In the genomic region with DNA sequence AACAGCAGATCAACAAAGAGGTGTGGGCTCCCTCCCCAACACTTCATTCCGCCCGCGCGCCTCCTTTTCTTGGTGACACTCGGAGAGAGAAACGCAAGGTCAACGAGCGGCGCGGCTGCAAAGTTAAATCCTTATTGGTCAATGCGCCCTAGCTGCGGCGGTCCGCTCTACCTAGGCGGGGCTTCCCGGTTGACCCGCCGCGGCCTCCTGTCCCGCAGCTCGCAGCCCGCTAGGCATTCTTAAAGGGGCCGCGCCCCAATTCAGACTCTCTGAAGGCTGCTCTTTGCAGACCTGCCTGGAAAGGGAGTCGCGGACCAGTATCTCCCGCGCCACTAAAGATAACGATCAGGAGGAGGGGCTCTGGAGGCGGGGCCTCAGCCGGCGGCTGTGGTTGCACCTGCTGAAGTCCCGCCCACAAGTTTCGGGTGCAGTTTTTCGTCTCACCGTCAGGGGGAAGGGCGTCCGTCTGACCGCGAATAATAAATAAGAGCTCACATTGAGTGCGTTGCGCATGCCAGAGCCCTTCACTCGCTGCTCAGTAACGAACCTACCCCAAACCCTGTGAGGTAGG, we compare ENCODE assay signal across 8 mouse cellular contexts. TPM values are rescaled to one million over a fixed set of nuclear protein-coding genes. Genes with fewer than 3 reads are reported as not detected.
DNase-seq lines count a peak whose midpoint lies in the region; ATAC-seq and TF ChIP-seq lines count a peak whose summit lies in the region.

No protein-coding gene starts in this region.

- peak; percentile 98 for DNase-seq in MEL (ENCODE audit: low read depth, low spot score)
- peak; percentile 98 to 99 for DNase-seq in cerebellum, adult 2 months
- DNase-seq in forebrain, postnatal 0 days = peak; percentile 97
- DNase-seq in heart, postnatal 4 days = peak; percentile 94
- peak; percentile 94 to 96 for DNase-seq in layer of hippocampus, adult 8-10 months (ENCODE audit: low spot score in 2 of 2)
- DNase-seq in ovary, adult 18-20 months (ENCODE audit: low spot score) = peak; percentile 94
- peak; percentile 96 for DNase-seq in thymus, postnatal 0 days (ENCODE audit: low spot score)

- peaks cover 6% of the 10 kb centered on the region for H3K79me2 ChIP-seq in MEL (ENCODE audit: control insufficient read depth, insufficient read depth, low read length, poor library complexity)

- peak; percentile 54 to 68 (median 57) for TF ChIP-seq CTCF in MEL (IDR thresholded peaks at IDR 0.05 in 2 of 3, conservative IDR thresholded peaks at IDR 0.05 in 1 of 3; ENCODE audit: control insufficient read depth in 1 of 3, insufficient read depth in 1 of 3, low read depth in 2 of 3, low read length in 3 of 3, poor library complexity in 1 of 3, severe bottlenecking in 1 of 3)
- TF ChIP-seq CTCF in cerebellum, adult 2 months (IDR thresholded peaks at IDR 0.05; ENCODE audit: borderline replicate concordance, insufficient read depth, low read depth, low read length) = peak; percentile 78
- TF ChIP-seq CTCF in forebrain, postnatal 0 days (IDR thresholded peaks at IDR 0.05; ENCODE audit: low read depth) = peak; percentile 84

- peak overlapping the region; percentile 51 to 67 for H3K4me3 ChIP-seq in MEL (ENCODE audit: control insufficient read depth in 1 of 2, insufficient read depth in 1 of 2, low read depth in 2 of 2, low read length in 2 of 2)
- peak overlapping the region; percentile 93 for H3K4me3 ChIP-seq in cerebellum, adult 2 months (replicated peaks; ENCODE audit: insufficient read depth, low read depth, low read length)
- peak overlapping the region; percentile 86 for H3K4me3 ChIP-seq in forebrain, postnatal 0 days (ENCODE audit: low read depth, low read length)
- H3K4me3 ChIP-seq in lung, embryonic 15.5 days = peak overlapping the region; percentile 85

- H3K9me3 ChIP-seq in MEL (replicated peaks; ENCODE audit: insufficient read depth, low read length) = no peaks in the 10 kb centered on the region
- H3K9me3 ChIP-seq in forebrain, postnatal 0 days (ENCODE audit: low read length) = no peaks in the 10 kb centered on the region
- H3K9me3 ChIP-seq in lung, embryonic 15.5 days = no peaks in the 10 kb centered on the region

- peaks cover 2 to 18% of the 10 kb centered on the region in 2 experiments; a peak in 3 of 4 replicates for H3K4me1 ChIP-seq in MEL (ENCODE audit: control insufficient read depth in 1 of 2, insufficient read depth in 2 of 2, low read length in 2 of 2)
- peaks cover 9% of the 10 kb centered on the region for H3K4me1 ChIP-seq in cerebellum, adult 2 months (ENCODE audit: control insufficient read depth, insufficient read depth, low read length)
- H3K4me1 ChIP-seq in forebrain, postnatal 0 days (ENCODE audit: insufficient read depth) = peaks cover 9% of the 10 kb centered on the region
- peaks cover 16% of the 10 kb centered on the region for H3K4me1 ChIP-seq in lung, embryonic 15.5 days

- TF ChIP-seq POLR2A in MEL (IDR thresholded peaks at IDR 0.05; ENCODE audit: control insufficient read depth in 1 of 2, insufficient read depth in 1 of 2, low read depth in 1 of 2, low read length in 2 of 2, poor library complexity in 1 of 2) = no peak; a peak in 1 of 4 replicates
- peak; percentile 53; the same call in 1 of the 2 replicates for TF ChIP-seq POLR2A in cerebellum, adult 2 months (IDR thresholded peaks at IDR 0.05; ENCODE audit: borderline replicate concordance, insufficient read depth, low read length)

- H3K36me3 ChIP-seq in MEL (ENCODE audit: control insufficient read depth in 1 of 2, insufficient read depth in 2 of 2, low read length in 2 of 2) = peaks cover 0 to 8% of the 10 kb centered on the region in 2 experiments; a peak in 1 of 4 replicates
- H3K36me3 ChIP-seq in forebrain, postnatal 0 days (ENCODE audit: insufficient read depth) = peaks cover 15% of the 10 kb centered on the region
- 0 out of 2 replicates have a peak, but pooled peaks cover 2% of the 10 kb centered on the region for H3K36me3 ChIP-seq in lung, embryonic 15.5 days

- ATAC-seq in forebrain, postnatal 0 days = peak; percentile 92
- peak; percentile 81 for ATAC-seq in lung, embryonic 15.5 days (ENCODE audit: borderline replicate concordance, extremely low read depth, low FRiP score, low TSS enrichment)

- H3K9ac ChIP-seq in MEL (ENCODE audit: control insufficient read depth, low read depth, low read length, poor library complexity, severe bottlenecking) = peak overlapping the region; percentile 90
- H3K9ac ChIP-seq in forebrain, postnatal 0 days = peak overlapping the region; percentile 75
- peak overlapping the region; percentile 24; the same call in 1 of the 2 replicates for H3K9ac ChIP-seq in lung, embryonic 15.5 days

- TF ChIP-seq RAD21 in MEL (IDR thresholded peaks at IDR 0.05; ENCODE audit: low read depth, low read length) = peak; percentile 62

- WGBS in cerebellum, adult 2 months = under 1% methylated on average over 44 of the region's 44 CpGs
- under 1% methylated on average over 44 of the region's 44 CpGs for WGBS in forebrain, postnatal 0 days
- 0% methylated on average over 44 of the region's 44 CpGs for WGBS in lung, embryonic 15.5 days

- H3K4me2 ChIP-seq in forebrain, postnatal 0 days (ENCODE audit: low read depth) = peak overlapping the region; percentile 54
- peak overlapping the region; percentile 98 for H3K4me2 ChIP-seq in lung, embryonic 15.5 days

- TF ChIP-seq EP300 in MEL (IDR thresholded peaks at IDR 0.05; ENCODE audit: low read depth in 1 of 2, low read length in 2 of 2) = no peak

- no peaks in the 10 kb centered on the region for H3K27me3 ChIP-seq in MEL (ENCODE audit: control insufficient read depth in 1 of 2, insufficient read depth in 2 of 2, low read length in 2 of 2)
- H3K27me3 ChIP-seq in cerebellum, adult 2 months (ENCODE audit: control insufficient read depth, insufficient read depth, low read length) = no peaks in the 10 kb centered on the region
- H3K27me3 ChIP-seq in forebrain, postnatal 0 days (ENCODE audit: insufficient read depth, low read length) = peaks cover 22% of the 10 kb centered on the region
- H3K27me3 ChIP-seq in lung, embryonic 15.5 days = peaks cover 30% of the 10 kb centered on the region

- H3K27ac ChIP-seq in MEL (ENCODE audit: control insufficient read depth, low read depth, low read length) = peak overlapping the region; percentile 67
- peak overlapping the region; percentile 81 for H3K27ac ChIP-seq in cerebellum, adult 2 months (ENCODE audit: insufficient read depth, low read length)
- peak overlapping the region; percentile 87 for H3K27ac ChIP-seq in forebrain, postnatal 0 days (ENCODE audit: low read depth, low read length)
- peak overlapping the region; percentile 83 for H3K27ac ChIP-seq in lung, embryonic 15.5 days

RNA-seq across cellular contexts. Expression of gene Slc25a23, which starts 0.7 kb away (rescaled TPM):
- 4.9 and 5.9 TPM in 2 replicates for total RNA-seq in MEL (2012; rRNA removed)
- 10 to 100 TPM in 1 of 2 experiments, not detected in 1; 60.8 TPM for polyA plus RNA-seq in MEL (2012; ENCODE audit: insufficient read depth in 1 of 2, insufficient read length in 2 of 2, low read depth in 1 of 2, low replicate concordance in 2 of 2, missing spikeins in 1 of 2)
- 178 and 211 TPM in 2 replicates for polyA plus RNA-seq in cerebellum, adult 2 months (2012; rRNA removed)
- 75.7 and 101 TPM in 2 replicates for total RNA-seq in forebrain, postnatal 0 days (2014; rRNA removed)
- polyA plus RNA-seq in forebrain, postnatal 0 days (2015; fragmentation: Nextera tagmentation; extraction: Ambion mirVana) = 38.8 and 43.2 TPM in 2 replicates
- 10 to 100 TPM; 78.3 to 81.6 TPM for total RNA-seq in heart, postnatal 4 days (2021)
- 100 to 1,000 TPM; 352 to 366 (median 355) TPM for total RNA-seq in layer of hippocampus, adult 8-10 months (2022)
- 8.7 and 9.5 TPM in 2 replicates for polyA plus RNA-seq in lung, embryonic 15.5 days (2015; fragmentation: Nextera tagmentation; extraction: Ambion mirVana)
- 8.3 and 8.8 TPM in 2 replicates for polyA plus RNA-seq in thymus, postnatal 0 days (2015; fragmentation: Nextera tagmentation; extraction: Ambion mirVana)

RNA-seq across cellular contexts. Expression of gene Crb3, which starts 1.4 kb away (rescaled TPM):
- total RNA-seq in MEL (2012; rRNA removed) = not detected in 2 replicates
- under 1 TPM in 1 of 2 experiments, not detected in 1; 0.19 TPM for polyA plus RNA-seq in MEL (2012; ENCODE audit: insufficient read depth in 1 of 2, insufficient read length in 2 of 2, low read depth in 1 of 2, low replicate concordance in 2 of 2, missing spikeins in 1 of 2)
- 2.8 and 3.3 TPM in 2 replicates for polyA plus RNA-seq in cerebellum, adult 2 months (2012; rRNA removed)
- 2.0 and 4.0 TPM in 2 replicates for total RNA-seq in forebrain, postnatal 0 days (2014; rRNA removed)
- polyA plus RNA-seq in forebrain, postnatal 0 days (2015; fragmentation: Nextera tagmentation; extraction: Ambion mirVana) = 2.4 and 3.5 TPM in 2 replicates
- total RNA-seq in heart, postnatal 4 days (2021) = under 1 TPM in 1 of 2 experiments, not detected in 1; 0.47 TPM
- total RNA-seq in layer of hippocampus, adult 8-10 months (2022) = 1 to 10 TPM in 2 of 4 experiments, under 1 TPM in 2; 0.70 to 2.1 (median 1.4) TPM
- 55.3 and 57.0 TPM in 2 replicates for polyA plus RNA-seq in lung, embryonic 15.5 days (2015; fragmentation: Nextera tagmentation; extraction: Ambion mirVana)
- 1.6 and 2.7 TPM in 2 replicates for polyA plus RNA-seq in thymus, postnatal 0 days (2015; fragmentation: Nextera tagmentation; extraction: Ambion mirVana)

RNA-seq across cellular contexts. Expression of gene Dennd1c, which starts 18.0 kb away (rescaled TPM):
- total RNA-seq in MEL (2012; rRNA removed) = 3.2 and 3.8 TPM in 2 replicates
- polyA plus RNA-seq in MEL (2012; ENCODE audit: insufficient read depth in 1 of 2, insufficient read length in 2 of 2, low read depth in 1 of 2, low replicate concordance in 2 of 2, missing spikeins in 1 of 2) = 10 to 100 TPM in 1 of 2 experiments, not detected in 1; 20.7 TPM
- 1.1 and 2.1 TPM in 2 replicates for polyA plus RNA-seq in cerebellum, adult 2 months (2012; rRNA removed)
- total RNA-seq in forebrain, postnatal 0 days (2014; rRNA removed) = 0.92 and 1.00 TPM in 2 replicates
- polyA plus RNA-seq in forebrain, postnatal 0 days (2015; fragmentation: Nextera tagmentation; extraction: Ambion mirVana) = 1.4 and 1.9 TPM in 2 replicates
- total RNA-seq in heart, postnatal 4 days (2021) = under 1 TPM; 0.69 to 0.70 TPM
- total RNA-seq in layer of hippocampus, adult 8-10 months (2022) = 1 to 10 TPM; 1.1 to 4.4 (median 3.0) TPM
- polyA plus RNA-seq in lung, embryonic 15.5 days (2015; fragmentation: Nextera tagmentation; extraction: Ambion mirVana) = 4.8 and 5.6 TPM in 2 replicates
- polyA plus RNA-seq in thymus, postnatal 0 days (2015; fragmentation: Nextera tagmentation; extraction: Ambion mirVana) = 49.8 and 65.1 TPM in 2 replicates

RNA-seq across cellular contexts. Expression of gene Slc25a41, which starts 18.9 kb away (rescaled TPM):
- total RNA-seq in MEL (2012; rRNA removed) = 0.08 and 0.13 TPM in 2 replicates
- under 1 TPM in 1 of 2 experiments, not detected in 1; 0.15 TPM for polyA plus RNA-seq in MEL (2012; ENCODE audit: insufficient read depth in 1 of 2, insufficient read length in 2 of 2, low read depth in 1 of 2, low replicate concordance in 2 of 2, missing spikeins in 1 of 2)
- 0.17 and 0.29 TPM in 2 replicates for polyA plus RNA-seq in cerebellum, adult 2 months (2012; rRNA removed)
- total RNA-seq in forebrain, postnatal 0 days (2014; rRNA removed) = not detected in 2 replicates
- polyA plus RNA-seq in forebrain, postnatal 0 days (2015; fragmentation: Nextera tagmentation; extraction: Ambion mirVana) = not detected in 2 replicates
- not detected for total RNA-seq in heart, postnatal 4 days (2021)
- total RNA-seq in layer of hippocampus, adult 8-10 months (2022) = not detected
- 0.12 TPM in 1 of 2 replicates, not detected in the other for polyA plus RNA-seq in lung, embryonic 15.5 days (2015; fragmentation: Nextera tagmentation; extraction: Ambion mirVana)
- polyA plus RNA-seq in thymus, postnatal 0 days (2015; fragmentation: Nextera tagmentation; extraction: Ambion mirVana) = 0.10 TPM in 1 of 2 replicates, not detected in the other

RNA-seq across cellular contexts. Expression of gene Tubb4a, which starts 27.3 kb away (rescaled TPM):
- 0.35 and 0.62 TPM in 2 replicates for total RNA-seq in MEL (2012; rRNA removed)
- 1 to 10 TPM in 1 of 2 experiments, not detected in 1; 6.4 TPM for polyA plus RNA-seq in MEL (2012; ENCODE audit: insufficient read depth in 1 of 2, insufficient read length in 2 of 2, low read depth in 1 of 2, low replicate concordance in 2 of 2, missing spikeins in 1 of 2)
- polyA plus RNA-seq in cerebellum, adult 2 months (2012; rRNA removed) = 1,121 and 1,177 TPM in 2 replicates
- total RNA-seq in forebrain, postnatal 0 days (2014; rRNA removed) = 131 and 157 TPM in 2 replicates
- 453 and 500 TPM in 2 replicates for polyA plus RNA-seq in forebrain, postnatal 0 days (2015; fragmentation: Nextera tagmentation; extraction: Ambion mirVana)
- 1 to 10 TPM; 5.9 to 6.7 TPM for total RNA-seq in heart, postnatal 4 days (2021)
- total RNA-seq in layer of hippocampus, adult 8-10 months (2022) = 100 to 1,000 TPM; 500 to 601 (median 567) TPM
- 16.4 and 17.5 TPM in 2 replicates for polyA plus RNA-seq in lung, embryonic 15.5 days (2015; fragmentation: Nextera tagmentation; extraction: Ambion mirVana)
- 1.0 and 1.2 TPM in 2 replicates for polyA plus RNA-seq in thymus, postnatal 0 days (2015; fragmentation: Nextera tagmentation; extraction: Ambion mirVana)

Comparison
In these comparisons a context has a peak if more than half of its experiments do, and no peak if none do; other contexts are left out.
1. Peak in every context shown above with its lines: DNase-seq, ATAC-seq, H3K4me3 ChIP-seq and H3K27ac ChIP-seq.
2. H3K9ac ChIP-seq: peak in every context shown above with its lines; median percentile 90 in MEL; 75 in forebrain, postnatal 0 days; 24 in lung, embryonic 15.5 days.
3. RNA of gene Crb3, which starts 1.4 kb away (polyA plus RNA-seq): 55.3 to 57.0 TPM in lung, embryonic 15.5 days; 2.4 to 3.5 TPM in forebrain, postnatal 0 days, 2.8 to 3.3 TPM in cerebellum, adult 2 months, 1.6 to 2.7 TPM in thymus, postnatal 0 days and 0.19 TPM in MEL; every median in the first group is over 10 times any median in the second.